Mouse (Mus musculus): Measurements from ENCODE around the gene Ugt1a10. TPM values are rescaled to one million over a fixed set of nuclear protein-coding genes. Genes with fewer than 3 reads are reported as not detected.

Gene Ugt1a10
- total RNA-seq, 2 experiments from 2014 or later: not detected

DNA sequence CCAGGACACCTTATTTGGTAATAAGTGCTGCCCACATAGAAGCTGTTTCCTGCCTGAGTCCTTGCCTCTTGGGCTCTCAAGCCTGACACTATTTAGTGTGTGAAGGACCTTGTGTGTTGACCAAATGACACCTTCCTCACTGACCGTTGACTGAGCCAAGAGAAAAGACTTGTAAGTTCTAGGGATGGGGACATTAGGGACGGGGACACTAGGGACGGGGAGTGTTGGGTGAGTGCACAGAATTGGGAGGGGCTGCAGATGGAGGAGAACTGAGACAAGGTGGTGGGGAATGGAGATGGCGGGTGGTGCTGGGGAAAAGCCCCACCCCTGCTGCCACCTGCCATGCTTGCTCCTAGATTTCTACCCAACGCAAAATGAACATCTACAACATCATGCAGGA lies 174.8 kb downstream of the Ugt1a10 start:
- no peak for DNase-seq (ENCODE audit: low spot score in 2 of 2)

- no peak for DNase-seq (ENCODE audit: low spot score in 2 of 2)
Observed at GRCm38 (mm10) chr1:88230421-88230820, 175.2 kb downstream of the Ugt1a10 start.

DNA sequence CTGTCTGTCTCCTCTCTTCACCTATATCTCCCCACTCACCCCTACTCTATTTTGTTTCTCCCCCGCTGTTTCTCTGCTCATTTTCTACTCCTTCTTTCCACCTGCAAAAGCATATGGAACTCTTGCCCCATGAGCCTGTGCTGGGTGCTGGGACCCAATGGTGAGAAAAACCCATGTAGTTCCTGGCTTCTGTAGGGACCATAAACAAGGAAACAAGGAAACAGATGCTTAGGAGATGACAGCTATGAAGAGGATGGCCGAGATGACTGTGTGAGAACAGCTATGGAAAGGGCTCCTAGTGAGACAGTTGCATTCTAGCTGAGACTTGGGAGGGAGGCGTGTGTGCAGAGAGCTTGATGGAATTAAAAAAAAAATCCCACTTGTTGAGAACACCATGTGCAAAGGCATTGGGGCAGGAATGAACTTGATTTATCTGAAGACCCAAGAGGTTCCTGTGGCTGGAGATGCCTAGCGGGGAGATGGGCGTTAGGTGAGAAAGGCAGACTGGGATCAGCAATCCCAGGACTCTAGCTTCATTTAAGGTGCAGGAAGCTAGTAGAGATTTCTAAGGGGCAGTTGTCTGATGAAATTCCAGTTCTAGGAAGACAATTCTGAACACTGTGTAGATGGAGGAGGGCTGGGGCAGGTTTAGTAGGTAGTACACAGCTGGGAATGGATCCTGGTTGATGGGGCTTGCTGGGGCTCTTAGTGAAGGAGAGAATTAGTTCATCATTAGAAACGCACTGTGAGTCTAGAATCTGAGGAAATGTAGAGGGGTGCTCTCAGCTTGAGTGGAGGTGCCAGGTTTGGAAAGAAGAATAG lies 176.0 kb downstream of the Ugt1a10 start:
- DNase-seq (ENCODE audit: low spot score in 2 of 2): no peak

- DNase-seq (ENCODE audit: low spot score in 2 of 2): no peak
Observed at GRCm38 (mm10) chr1:88231803-88232499, 176.8 kb downstream of the Ugt1a10 start.

- DNase-seq (ENCODE audit: low spot score in 2 of 2): no peak
Observed at GRCm38 (mm10) chr1:88232664-88233380, 177.6 kb downstream of the Ugt1a10 start.

DNA sequence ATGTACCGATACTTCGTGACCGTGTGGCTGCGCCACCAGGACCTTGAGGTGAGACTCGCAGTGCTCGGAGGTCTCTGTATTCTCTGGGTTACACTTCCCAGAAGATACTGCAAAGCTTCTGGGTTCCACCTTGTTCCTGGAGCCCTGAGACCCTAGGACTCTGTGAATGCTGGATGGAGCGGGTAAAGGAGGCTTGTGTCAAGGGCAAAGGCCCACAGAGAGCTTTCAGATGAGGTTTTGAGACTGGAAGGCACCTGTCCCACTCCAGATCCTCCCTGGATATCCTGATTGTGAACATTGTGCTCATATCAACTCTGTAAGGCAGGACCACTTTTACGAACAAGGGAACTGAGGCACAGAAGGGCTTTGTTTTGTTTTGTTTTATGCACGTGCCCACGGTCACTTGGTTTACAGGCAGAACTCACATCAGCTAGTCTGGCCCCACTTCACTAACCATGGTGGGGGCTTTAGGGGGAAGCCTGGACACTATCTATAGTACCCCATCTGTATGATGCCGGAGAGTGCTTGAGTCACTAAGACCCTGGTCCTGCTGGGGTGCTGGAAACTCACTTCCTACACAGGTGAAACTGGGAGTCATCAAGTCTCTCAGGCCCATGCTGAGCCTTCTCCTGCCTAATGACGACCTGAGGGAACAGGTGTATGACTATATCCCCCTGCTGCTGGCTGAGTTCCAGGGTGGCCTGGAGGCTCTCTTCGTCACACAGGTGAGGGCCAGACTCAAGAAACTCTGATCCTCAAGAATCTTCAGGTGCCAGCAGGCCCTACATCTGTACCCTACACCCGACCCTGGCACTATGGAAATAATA lies 178.4 kb downstream of the Ugt1a10 start:
- DNase-seq (ENCODE audit: low spot score in 2 of 2): no peak

DNA sequence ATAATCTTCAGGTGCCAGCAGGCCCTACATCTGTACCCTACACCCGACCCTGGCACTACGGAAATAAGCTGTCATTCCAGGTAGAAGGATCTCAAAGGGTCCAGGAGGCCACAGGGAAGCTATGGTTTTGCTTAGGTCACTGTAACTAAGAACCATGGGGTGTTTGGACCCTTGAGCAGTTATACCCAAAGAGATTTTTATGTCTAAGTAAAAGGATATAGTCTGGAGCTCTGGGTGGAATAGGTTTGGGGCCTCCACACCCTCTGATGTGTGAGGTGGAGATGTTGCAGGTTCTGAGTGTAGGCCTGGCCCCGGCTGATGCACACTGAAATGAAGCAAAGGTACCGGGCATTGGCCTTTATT lies 179.0 kb downstream of the Ugt1a10 start:
- no peak for DNase-seq (ENCODE audit: low spot score in 2 of 2)

DNA sequence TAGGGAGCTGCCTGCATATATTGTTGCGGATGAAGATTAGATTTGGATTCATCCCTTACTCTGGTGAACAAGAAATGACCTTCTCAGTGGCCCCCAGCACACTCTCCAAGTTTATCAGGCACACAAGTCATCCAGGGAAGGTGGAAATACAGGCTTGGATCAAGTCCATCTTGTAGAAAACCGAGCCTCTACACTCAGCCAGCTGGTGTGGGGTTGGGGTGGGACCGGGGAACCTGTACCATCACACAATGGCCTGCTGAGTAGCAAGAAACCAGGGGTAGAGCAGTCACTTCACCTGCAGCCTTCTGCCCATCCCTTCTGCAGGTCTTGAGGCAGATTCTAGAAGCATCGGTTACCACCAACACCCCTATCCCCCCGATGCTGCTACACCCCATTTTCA lies 179.5 kb downstream of the Ugt1a10 start:
- no peak for DNase-seq (ENCODE audit: low spot score in 2 of 2)

- no peak for DNase-seq (ENCODE audit: low spot score in 2 of 2)
Observed at GRCm38 (mm10) chr1:88235046-88235893, 180.1 kb downstream of the Ugt1a10 start.

DNA sequence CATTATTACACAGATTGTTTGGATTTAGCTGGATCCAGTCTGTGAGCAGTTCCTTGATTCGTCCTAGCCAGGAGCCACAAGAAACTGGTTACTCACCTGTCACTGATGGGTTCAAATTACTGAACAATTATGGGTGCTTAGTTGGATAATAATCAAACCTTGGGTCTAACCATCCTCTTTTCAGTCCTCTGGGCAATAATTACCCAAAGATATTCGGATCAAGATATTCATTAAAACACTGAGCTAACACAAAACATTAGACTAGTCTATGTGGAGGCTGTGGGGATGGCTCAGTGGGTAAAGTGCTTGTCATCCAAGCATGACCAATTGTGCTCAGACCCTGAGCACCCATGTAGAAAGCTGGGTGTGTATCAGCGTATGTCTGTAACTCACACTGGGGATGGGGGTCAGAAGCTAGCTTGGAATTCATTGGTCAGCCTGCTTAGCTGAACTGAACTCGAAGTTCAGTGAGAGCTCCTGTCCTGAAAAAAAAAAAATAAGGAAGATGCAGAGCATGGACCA lies 180.8 kb downstream of the Ugt1a10 start:
- DNase-seq (ENCODE audit: low spot score in 2 of 2): no peak

- DNase-seq (ENCODE audit: low spot score in 2 of 2): no peak
Observed at GRCm38 (mm10) chr1:88237311-88237710, 182.1 kb downstream of the Ugt1a10 start.

DNA sequence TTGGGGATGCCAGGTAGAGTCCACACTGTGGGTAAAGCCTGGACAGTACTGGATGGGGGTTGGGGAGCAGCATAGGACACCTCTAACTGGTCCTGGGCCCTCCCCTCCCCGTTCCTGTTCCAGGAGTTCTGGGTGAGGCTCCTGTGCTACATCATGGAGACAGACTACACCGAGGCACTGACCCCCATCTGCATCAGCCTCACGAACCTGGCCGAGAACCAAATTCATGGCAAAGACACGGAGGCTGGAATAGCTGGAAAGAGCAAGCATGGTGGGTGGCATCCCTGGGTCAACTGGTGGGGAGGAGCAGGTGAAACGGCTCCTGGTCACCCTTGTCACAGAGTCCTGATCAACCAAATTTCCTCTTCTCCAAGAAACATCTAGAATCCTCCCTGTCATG lies 183.6 kb downstream of the Ugt1a10 start:
- DNase-seq (ENCODE audit: low spot score in 2 of 2): no peak

DNA sequence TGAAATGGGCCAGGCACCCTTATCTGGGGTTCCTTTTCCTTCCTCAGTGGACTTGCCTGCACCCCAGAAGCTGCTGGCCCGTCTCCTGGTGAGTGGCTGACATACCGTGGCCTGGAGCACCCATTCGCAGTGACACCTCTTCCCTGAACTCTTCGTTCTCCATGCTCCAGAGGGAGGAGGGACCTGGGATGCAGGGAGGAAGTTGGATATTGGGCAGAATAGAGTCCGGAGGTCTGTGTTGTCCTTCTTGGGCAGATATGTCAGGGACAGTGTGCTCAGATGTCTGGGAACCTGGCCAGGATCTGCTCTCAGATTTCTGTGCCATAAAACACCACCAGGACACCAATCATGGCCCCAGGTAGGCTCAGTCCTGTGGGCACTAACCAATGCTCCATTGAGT lies 184.9 kb downstream of the Ugt1a10 start:
- DNase-seq (ENCODE audit: low spot score in 2 of 2): no peak

- DNase-seq (ENCODE audit: low spot score in 2 of 2): no peak
Observed at GRCm38 (mm10) chr1:88240579-88240978, 185.4 kb downstream of the Ugt1a10 start.

DNA sequence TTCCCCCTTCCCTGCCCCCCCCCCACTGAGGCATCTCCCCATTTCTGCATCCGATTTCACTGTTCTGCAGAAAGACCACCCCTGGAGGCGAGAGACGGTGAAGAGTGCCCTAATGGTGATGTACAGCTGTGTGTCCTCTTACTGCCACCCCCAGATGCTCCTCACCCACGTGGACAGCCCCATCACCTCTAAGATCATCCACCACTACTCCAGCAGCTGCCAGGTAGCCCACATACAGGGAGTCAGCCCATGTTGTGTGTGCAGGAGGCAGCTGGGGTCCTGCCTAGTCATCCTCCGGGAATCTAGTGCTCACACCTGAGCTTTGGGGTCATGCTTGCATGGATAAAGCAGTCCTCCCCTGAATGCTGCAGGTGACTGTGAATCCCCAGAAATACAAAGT lies 188.7 kb downstream of the Ugt1a10 start:
- DNase-seq (ENCODE audit: low spot score in 2 of 2): no peak

- DNase-seq (ENCODE audit: low spot score in 2 of 2): no peak
Observed at GRCm38 (mm10) chr1:88245881-88246280, 190.7 kb downstream of the Ugt1a10 start.

GRCm38 (mm10) chr1:88246386-88246785 lies 191.2 kb downstream of the Ugt1a10 start:
- DNase-seq (ENCODE audit: low spot score in 2 of 2): no peak

- DNase-seq (ENCODE audit: low spot score in 2 of 2): no peak
Observed at GRCm38 (mm10) chr1:88247660-88248059, 192.5 kb downstream of the Ugt1a10 start.

DNA sequence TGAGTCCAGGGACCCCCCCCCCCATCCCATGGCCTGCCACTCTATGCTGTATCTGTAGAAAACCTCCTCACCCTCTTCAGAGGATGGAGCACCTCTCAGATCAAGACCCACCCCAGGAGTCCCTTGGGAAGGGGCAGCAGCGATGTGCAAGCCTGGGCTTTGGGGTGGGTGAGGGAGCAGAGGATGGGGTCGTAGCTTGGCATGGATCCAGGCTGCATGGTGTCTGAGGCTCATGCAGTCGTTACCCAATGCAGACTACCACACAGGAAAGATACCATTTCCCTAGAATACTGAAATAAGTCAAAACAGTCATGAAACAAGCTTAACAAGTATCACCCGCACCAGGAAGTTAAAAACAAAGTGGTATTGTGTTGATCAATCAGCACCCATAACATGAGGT lies 193.5 kb downstream of the Ugt1a10 start:
- DNase-seq (ENCODE audit: low spot score in 2 of 2): no peak

DNA sequence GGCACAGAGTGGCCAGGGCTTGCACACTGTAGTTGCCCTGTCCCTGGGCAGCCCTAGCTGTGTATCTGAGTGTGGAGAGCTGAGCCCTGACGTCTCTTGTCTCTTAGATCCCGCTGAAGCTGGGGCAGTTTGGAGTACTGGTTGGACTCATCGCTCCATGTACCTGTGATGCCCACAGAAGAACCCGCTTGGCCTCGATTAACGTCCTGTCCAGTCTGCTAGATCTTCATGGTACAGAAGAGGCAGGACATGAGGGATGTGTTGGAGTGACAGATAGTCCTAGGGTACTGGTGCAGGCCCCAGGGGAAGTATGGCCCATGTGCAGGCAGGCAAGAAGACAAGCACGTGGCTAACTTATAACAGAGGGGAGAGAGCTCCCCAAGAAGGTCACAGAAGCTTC lies 194.4 kb downstream of the Ugt1a10 start:
- DNase-seq (ENCODE audit: low spot score in 2 of 2): no peak

Measured in layer of hippocampus, postnatal 14 days (tissue).